Mouse (Mus musculus): ENCODE measurements at regions not wholly inside any gene's neighbourhood (a gene's known extent, or its start where the extent isn't known, plus 50 kb on each side); places are given as distances from the start of the nearest gene placed in this dataset.
A peak's percentile ranks its signal among the peaks of the same experiment; 100 is the strongest.

DNA sequence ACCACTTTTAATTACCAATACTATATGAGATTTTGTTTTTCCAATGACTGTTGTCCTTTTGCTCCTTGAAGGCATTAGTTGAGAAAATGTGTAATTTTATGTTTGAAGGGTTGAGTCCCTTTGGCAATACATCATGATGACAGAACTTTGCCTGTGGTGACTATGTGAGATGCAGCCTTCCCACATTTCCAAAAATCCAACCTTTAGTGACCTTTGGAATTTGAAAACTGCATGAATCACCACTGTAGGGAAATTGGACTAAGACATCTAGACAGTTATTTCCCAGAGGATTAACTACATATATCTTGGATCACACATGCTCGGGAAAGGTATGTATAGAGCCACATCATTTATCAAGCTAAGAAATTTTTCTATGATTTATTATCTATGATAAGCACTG lies 57.7 kb downstream of the Fbxo5 start:
- no peak for DNase-seq (ENCODE audit: extremely low spot score in 1 of 2, low spot score in 1 of 2)

DNA sequence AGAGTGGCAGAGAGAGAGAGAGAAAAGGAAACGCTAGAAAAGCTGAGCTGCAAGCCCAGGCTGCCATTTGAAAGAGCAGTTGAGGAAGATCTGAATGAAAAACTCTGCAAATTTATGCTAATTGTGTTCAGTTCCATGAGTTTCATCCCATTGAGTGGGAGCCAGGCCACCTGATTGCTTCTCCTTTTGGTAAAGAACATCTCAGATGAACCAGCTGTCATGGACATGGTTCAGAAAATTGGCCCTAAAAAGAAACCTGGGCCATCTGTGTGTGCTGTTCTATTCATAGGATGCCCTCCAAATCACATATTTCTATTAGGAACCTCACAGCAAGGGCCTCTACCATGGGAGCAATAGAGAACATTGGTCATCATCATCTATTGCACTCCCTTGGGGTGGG lies 70.3 kb downstream of the Fbxo5 start:
- peak in 1 of 2 experiments; percentile 17 for DNase-seq (ENCODE audit: extremely low spot score in 1 of 2, low spot score in 1 of 2)

DNA sequence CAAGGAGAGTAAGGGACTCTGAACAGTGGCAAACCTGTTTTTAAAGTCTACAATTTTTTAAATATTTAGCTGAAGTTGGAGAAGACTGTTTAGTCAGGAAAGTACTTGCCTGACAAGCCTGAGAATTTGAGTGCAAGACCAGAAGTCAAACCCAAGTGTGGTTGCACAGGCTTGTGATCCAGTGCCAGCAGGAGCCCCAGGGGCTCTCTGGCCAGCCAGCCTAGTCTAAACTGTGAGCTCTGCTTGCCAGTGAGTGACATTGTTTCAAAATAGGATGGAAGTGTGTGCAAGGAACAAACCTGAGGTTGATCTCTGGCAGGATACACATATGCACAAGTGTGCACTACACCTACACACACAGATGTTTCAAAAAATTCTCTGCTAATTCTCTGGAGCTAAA lies 60.8 kb downstream of the Vip start:
- DNase-seq (ENCODE audit: extremely low spot score in 1 of 2, low spot score in 1 of 2) = no peak

DNA sequence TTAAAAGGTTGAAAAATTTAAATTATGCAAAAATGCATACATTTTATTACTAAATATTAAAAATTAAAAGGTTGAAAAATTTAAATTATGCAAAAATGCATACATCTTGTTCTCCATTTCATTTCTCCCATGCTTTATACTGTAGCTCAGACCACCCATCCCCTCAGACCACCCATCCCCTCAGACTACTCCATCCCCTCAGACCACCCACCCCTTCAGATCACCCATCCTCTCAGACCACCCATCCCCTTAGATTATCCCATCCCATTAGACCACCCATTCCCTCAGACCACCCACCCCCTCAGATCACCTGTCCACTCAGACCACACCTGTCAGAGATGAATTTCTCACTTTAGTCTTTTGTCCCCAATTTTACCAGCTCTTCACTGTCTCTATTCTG lies 58.4 kb downstream of the Vip start:
- no peak for DNase-seq (ENCODE audit: extremely low spot score in 1 of 2, low spot score in 1 of 2)

Data from layer of hippocampus, postnatal 25 days (tissue).